Comparison of ENCODE assay signal across 8 mouse cellular contexts in the genomic region with DNA sequence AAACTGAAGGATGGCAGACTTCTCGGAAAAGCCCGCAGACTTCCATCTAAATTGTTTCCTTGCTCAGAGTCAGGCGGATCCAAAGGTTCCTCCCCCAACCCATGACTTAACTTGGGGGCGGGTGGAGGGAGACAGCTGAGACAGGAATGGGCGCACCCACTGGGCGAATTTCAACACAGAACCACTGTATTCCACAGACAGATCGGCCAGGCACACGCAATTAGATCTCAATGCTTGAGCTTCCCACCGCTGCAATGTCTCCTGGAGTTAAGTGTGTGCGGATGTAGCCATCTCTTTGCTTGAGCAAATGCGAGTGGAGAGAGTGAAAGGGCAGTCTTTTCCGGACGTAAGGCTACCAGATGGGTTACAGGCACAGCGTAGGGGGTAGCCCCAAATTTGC. TPM values are rescaled to one million over a fixed set of nuclear protein-coding genes. Genes with fewer than 3 reads are reported as not detected.
A peak's percentile ranks its signal among the peaks of the same experiment; 100 is the strongest.
DNase-seq lines count a peak whose midpoint lies in the region; ATAC-seq and TF ChIP-seq lines count a peak whose summit lies in the region.

No protein-coding gene starts in this region.

- peak; percentile 34 for DNase-seq in adrenal gland, postnatal 25 days
- no peak for DNase-seq in cerebellum, adult 18-20 months
- no peak for DNase-seq in thymus, postnatal 36 days

- H3K4me2 ChIP-seq in heart, embryonic 12.5 days, result peak overlapping the region; percentile 90
- H3K4me2 ChIP-seq in kidney, embryonic 16.5 days (replicated peaks; ENCODE audit: low read depth, low read length), result peak overlapping the region; percentile 94

- no peak overlapping the region for H3K27ac ChIP-seq in heart, embryonic 12.5 days (ENCODE audit: poor library complexity, severe bottlenecking)
- peak overlapping the region; percentile 82; the same call in 1 of the 2 replicates for H3K27ac ChIP-seq in kidney, embryonic 16.5 days (ENCODE audit: low read length)

- H3K4me3 ChIP-seq in E14TG2a.4 (replicated peaks; ENCODE audit: low read length), result peak overlapping the region; percentile 94
- H3K4me3 ChIP-seq in heart, embryonic 12.5 days, result peak overlapping the region; percentile 79
- peak overlapping the region; percentile 66 for H3K4me3 ChIP-seq in kidney, embryonic 16.5 days (ENCODE audit: low read length)

- 13% methylated on average over 14 of the region's 14 CpGs for WGBS in heart, embryonic 12.5 days
- WGBS in kidney, embryonic 16.5 days, result 3% methylated on average over 14 of the region's 14 CpGs

- H3K9ac ChIP-seq in heart, embryonic 12.5 days, result peak overlapping the region; percentile 89
- H3K9ac ChIP-seq in kidney, embryonic 16.5 days (replicated peaks; ENCODE audit: low read length), result peak overlapping the region; percentile 78

- H3K36me3 ChIP-seq in E14TG2a.4 (ENCODE audit: insufficient read depth, low read length), result peaks cover 17% of the 10 kb centered on the region
- no peaks in the 10 kb centered on the region for H3K36me3 ChIP-seq in heart, embryonic 12.5 days
- no peaks in the 10 kb centered on the region for H3K36me3 ChIP-seq in kidney, embryonic 16.5 days (ENCODE audit: insufficient read depth, low read length)

- peaks cover 85% of the 10 kb centered on the region for H3K4me1 ChIP-seq in E14TG2a.4 (replicated peaks; ENCODE audit: low read depth, low read length)
- H3K4me1 ChIP-seq in heart, embryonic 12.5 days (replicated peaks), result peaks cover 20% of the 10 kb centered on the region
- H3K4me1 ChIP-seq in kidney, embryonic 16.5 days (ENCODE audit: insufficient read depth, low read length), result peaks cover 44% of the 10 kb centered on the region

- 0 out of 2 replicates have a peak, but pooled peaks have one; percentile 1 for ATAC-seq in heart, embryonic 12.5 days (ENCODE audit: insufficient number of reproducible peaks, low FRiP score)
- peak; percentile 3; the same call in 1 of the 2 replicates for ATAC-seq in kidney, embryonic 16.5 days (ENCODE audit: low FRiP score, low TSS enrichment)
- 0 out of 2 replicates have a peak, but pooled peaks have one; percentile 12 for ATAC-seq in megakaryocyte progenitor cell, adult 5-6 weeks (replicated peaks; ENCODE audit: poor library complexity)
- ATAC-seq in activated CD4-positive, CD25-positive, alpha-beta regulatory T cell, adult 4 months, result no peak

- TF ChIP-seq CTCF in E14TG2a.4 (conservative IDR thresholded peaks at IDR 0.05; ENCODE audit: low read length), result no peak

- peaks cover 12% of the 10 kb centered on the region for H3K27me3 ChIP-seq in E14TG2a.4 (ENCODE audit: insufficient read depth, low read length)
- H3K27me3 ChIP-seq in heart, embryonic 12.5 days (replicated peaks), result no peaks in the 10 kb centered on the region
- H3K27me3 ChIP-seq in kidney, embryonic 16.5 days (ENCODE audit: insufficient read depth, low read length), result no peaks in the 10 kb centered on the region

- H3K9me3 ChIP-seq in E14TG2a.4 (ENCODE audit: low read length), result no peaks in the 10 kb centered on the region
- H3K9me3 ChIP-seq in heart, embryonic 12.5 days (replicated peaks), result no peaks in the 10 kb centered on the region
- H3K9me3 ChIP-seq in kidney, embryonic 16.5 days (ENCODE audit: low read length), result no peaks in the 10 kb centered on the region

RNA-seq across cellular contexts. Expression of gene Kazn, which starts 1.2 kb away (rescaled TPM):
- 32.8 and 35.8 TPM in 2 replicates for total RNA-seq in adrenal gland, postnatal 25 days (2021)
- polyA plus RNA-seq in heart, embryonic 12.5 days (2016; fragmentation: Nextera tagmentation; extraction: Ambion mirVana), result 8.6 and 9.2 TPM in 2 replicates
- 15.5 and 16.2 TPM in 2 replicates for polyA plus RNA-seq in kidney, embryonic 16.5 days (2015; fragmentation: Nextera tagmentation; extraction: Ambion mirVana)
- 0.68 and 0.96 TPM in 2 replicates for total RNA-seq in megakaryocyte progenitor cell, adult 5-6 weeks (2015)
- total RNA-seq in megakaryocyte progenitor cell, adult 5-6 weeks (2017), result 1.2 and 1.6 TPM in 2 replicates
- polyA plus RNA-seq in activated CD4-positive, CD25-positive, alpha-beta regulatory T cell, adult 4 months (2017; shearing (Covaris generic)), result not detected
